Mouse (Mus musculus): ENCODE measurements around the gene Mgat3. TPM values are rescaled to one million over a fixed set of nuclear protein-coding genes. Genes with fewer than 3 reads are reported as not detected.

Gene Mgat3
- polyA plus RNA-seq, 1 experiment from 2014 or later = 12.2 TPM

- WGBS = 52% methylated on average over 7 of the region's 8 CpGs
Observed at GRCm38 (mm10) chr15:80259406-80260045, 86.0 kb downstream of the Mgat3 start.

GRCm38 (mm10) chr15:80260677-80261076, 87.2 kb downstream of the Mgat3 start:
- Histone ChIP-seq H3K4me2 (replicated peaks; ENCODE audit: low read depth) (no peak overlapping the region), H3K36me3 (ENCODE audit: control insufficient read depth, insufficient read depth) (peaks cover 26% of the 10 kb centered on the region), H3K27ac (ENCODE audit: low read depth, low read length) (no peak overlapping the region), H3K4me1 (replicated peaks; ENCODE audit: control insufficient read depth, insufficient read depth, low read length) (peaks cover 3% of the 10 kb centered on the region; the same call in 1 of the 2 replicates), H3K4me3 (ENCODE audit: low read depth, low read length) (no peak overlapping the region), H3K9me3 (ENCODE audit: control insufficient read depth) (no peaks in the 10 kb centered on the region), H3K9ac (ENCODE audit: low read depth, low read length) (no peak overlapping the region), H3K27me3 (replicated peaks; ENCODE audit: control insufficient read depth, insufficient read depth, low read length) (no peaks in the 10 kb centered on the region)
- TF ChIP-seq CTCF (IDR thresholded peaks at IDR 0.05; ENCODE audit: low read depth) = peak; percentile 96
- WGBS = 14% methylated on average over 3 of the region's 3 CpGs
- no peak for ATAC-seq

More at GRCm38 (mm10) chr15:80259406-80260045, 86.0 kb downstream of the Mgat3 start:
- Histone ChIP-seq H3K4me3 (ENCODE audit: low read depth, low read length) (no peak overlapping the region), H3K9ac (ENCODE audit: low read depth, low read length) (no peak overlapping the region), H3K9me3 (ENCODE audit: control insufficient read depth) (no peaks in the 10 kb centered on the region), H3K36me3 (ENCODE audit: control insufficient read depth, insufficient read depth) (peaks cover 26% of the 10 kb centered on the region), H3K4me1 (replicated peaks; ENCODE audit: control insufficient read depth, insufficient read depth, low read length) (peaks cover 3% of the 10 kb centered on the region; the same call in 1 of the 2 replicates), H3K27ac (ENCODE audit: low read depth, low read length) (peak overlapping the region; percentile 41), H3K4me2 (replicated peaks; ENCODE audit: low read depth) (no peak overlapping the region), H3K27me3 (replicated peaks; ENCODE audit: control insufficient read depth, insufficient read depth, low read length) (no peaks in the 10 kb centered on the region)
- no peak for ATAC-seq
- no peak for TF ChIP-seq CTCF (IDR thresholded peaks at IDR 0.05; ENCODE audit: low read depth)

GRCm38 (mm10) chr15:80261100-80261499, 87.6 kb downstream of the Mgat3 start:
- 49% methylated on average over 7 of the region's 7 CpGs for WGBS
- Histone ChIP-seq H3K27ac (ENCODE audit: low read depth, low read length) (no peak overlapping the region), H3K4me2 (replicated peaks; ENCODE audit: low read depth) (no peak overlapping the region), H3K9me3 (ENCODE audit: control insufficient read depth) (no peaks in the 10 kb centered on the region), H3K27me3 (replicated peaks; ENCODE audit: control insufficient read depth, insufficient read depth, low read length) (no peaks in the 10 kb centered on the region), H3K9ac (ENCODE audit: low read depth, low read length) (no peak overlapping the region), H3K36me3 (ENCODE audit: control insufficient read depth, insufficient read depth) (peaks cover 24% of the 10 kb centered on the region), H3K4me3 (ENCODE audit: low read depth, low read length) (no peak overlapping the region), H3K4me1 (replicated peaks; ENCODE audit: control insufficient read depth, insufficient read depth, low read length) (peaks cover 3% of the 10 kb centered on the region; the same call in 1 of the 2 replicates)
- ATAC-seq = no peak
- no peak for TF ChIP-seq CTCF (IDR thresholded peaks at IDR 0.05; ENCODE audit: low read depth)

- Histone ChIP-seq H3K9ac (ENCODE audit: low read depth, low read length) (peak within 1 kb of the TSS; percentile 70), H3K4me1 (replicated peaks; ENCODE audit: control insufficient read depth, insufficient read depth, low read length) (no peaks in the 10 kb centered on the region; the same call in 1 of the 2 replicates), H3K4me2 (replicated peaks; ENCODE audit: low read depth) (peak within 1 kb of the TSS; percentile 85), H3K4me3 (ENCODE audit: low read depth, low read length) (peak within 1 kb of the TSS; percentile 89), H3K36me3 (ENCODE audit: control insufficient read depth, insufficient read depth) (0 out of 2 replicates have a peak, but pooled peaks cover 5% of the 10 kb centered on the region), H3K27ac (ENCODE audit: low read depth, low read length) (peak within 1 kb of the TSS; percentile 28; the same call in 1 of the 2 replicates), H3K9me3 (ENCODE audit: control insufficient read depth) (no peaks in the 10 kb centered on the region), H3K27me3 (replicated peaks; ENCODE audit: control insufficient read depth, insufficient read depth, low read length) (no peaks in the 10 kb centered on the region)
- peak; percentile 81 for ATAC-seq
- under 1% methylated on average over 66 of the region's 66 CpGs for WGBS
- peak; percentile 20 for TF ChIP-seq CTCF (IDR thresholded peaks at IDR 0.05; ENCODE audit: low read depth)
Observed at GRCm38 (mm10) chr15:80263610-80264575, 90.4 kb downstream of the Mgat3 start, which contains the start of gene Rps19bp1. TSS of gene Rps19bp1 (minus strand) at chr15:80264315.

Other genes starting within 250 kb of the Mgat3 start
- gene Cbx7, start 202.6 kb upstream of the Mgat3 start, polyA plus RNA-seq (2015; fragmentation: Nextera tagmentation; extraction: Ambion mirVana) = 2.5 and 3.8 TPM in 2 replicates
- gene Pdgfb, start 158.7 kb upstream of the Mgat3 start, polyA plus RNA-seq (2015; fragmentation: Nextera tagmentation; extraction: Ambion mirVana) = 6.9 and 7.1 TPM in 2 replicates
- 6.8 and 10.4 TPM in 2 replicates for gene Syngr1, start 82.4 kb upstream of the Mgat3 start, polyA plus RNA-seq (2015; fragmentation: Nextera tagmentation; extraction: Ambion mirVana)
- gene Rpl3, start 81.9 kb upstream of the Mgat3 start, polyA plus RNA-seq (2015; fragmentation: Nextera tagmentation; extraction: Ambion mirVana) = 436 and 450 TPM in 2 replicates
- 12.6 and 13.6 TPM in 2 replicates for gene Tab1, start 40.6 kb upstream of the Mgat3 start, polyA plus RNA-seq (2015; fragmentation: Nextera tagmentation; extraction: Ambion mirVana)
- gene Mief1, start 60.3 kb downstream of the Mgat3 start, polyA plus RNA-seq (2015; fragmentation: Nextera tagmentation; extraction: Ambion mirVana) = 12.0 and 14.2 TPM in 2 replicates
- gene AC140267.1, start 62.1 kb downstream of the Mgat3 start, polyA plus RNA-seq (2015; fragmentation: Nextera tagmentation; extraction: Ambion mirVana) = not detected in 2 replicates
- 95.2 and 106 TPM in 2 replicates for gene Atf4, start 81.5 kb downstream of the Mgat3 start, polyA plus RNA-seq (2015; fragmentation: Nextera tagmentation; extraction: Ambion mirVana)
- gene Rps19bp1, start 90.6 kb downstream of the Mgat3 start, polyA plus RNA-seq (2015; fragmentation: Nextera tagmentation; extraction: Ambion mirVana) = 48.4 and 49.3 TPM in 2 replicates
- gene Cacna1i, start 113.5 kb downstream of the Mgat3 start, polyA plus RNA-seq (2015; fragmentation: Nextera tagmentation; extraction: Ambion mirVana) = 0.03 TPM in 1 of 2 replicates, not detected in the other

Measured in intestine, postnatal 0 days (tissue).